Mouse (Mus musculus) cerebellum, adult (tissue): ENCODE results near the gene Hebp2.
A peak's percentile ranks its signal among the peaks of the same experiment; 100 is the strongest.

ENCODE experiments used
- ATAC-seq: cut with Nextera tagmentation; 2 replicates; pipeline ENCODE4 v1.9.2; 2017; ENCODE audit warnings: mild to moderate bottlenecking, moderate library complexity, mixed read lengths; ENCODE audit not compliant: insufficient number of reproducible peaks, low FRiP score, low TSS enrichment

Hebp2 gene

DNA sequence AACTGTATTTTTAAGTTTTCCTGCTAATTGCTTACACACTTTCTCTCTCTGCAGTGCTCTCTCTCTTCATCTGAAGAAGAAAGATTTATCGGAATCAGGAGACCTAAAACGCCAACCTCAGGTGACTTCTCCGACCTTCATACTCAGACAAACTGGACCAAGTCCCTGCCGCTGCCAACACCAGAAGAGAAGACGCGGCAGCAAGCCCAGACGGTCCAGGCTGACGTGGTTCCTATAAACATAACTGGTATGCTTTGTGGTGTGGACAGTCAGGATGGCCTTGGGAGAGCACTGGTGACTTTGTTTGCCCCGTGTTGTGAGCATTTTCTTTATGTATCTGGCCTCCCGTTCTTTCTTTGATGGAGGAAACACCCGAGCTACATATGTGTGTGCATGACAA is 34.4 kb downstream of the Hebp2 start:
- ATAC-seq: no peak

DNA sequence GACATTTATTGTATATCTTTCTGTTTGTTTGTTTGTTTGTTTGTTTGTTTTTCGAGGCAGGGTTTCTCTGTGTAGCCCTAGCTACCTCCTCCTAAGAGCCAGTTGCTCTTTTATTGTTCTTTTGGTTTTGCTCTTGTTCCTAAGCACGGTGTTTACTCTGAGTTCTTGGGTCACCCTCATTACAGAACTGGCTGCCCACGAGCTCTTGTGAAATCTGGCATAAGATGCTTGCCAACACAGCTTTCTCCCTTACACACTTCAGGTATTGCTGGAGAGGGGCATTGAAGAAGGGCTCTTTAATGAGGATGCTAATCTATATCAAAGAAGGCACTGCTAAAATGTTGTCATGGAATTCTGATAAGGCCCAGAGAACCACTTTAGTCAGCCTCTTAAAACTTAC is 35.2 kb downstream of the Hebp2 start:
- no peak for ATAC-seq

DNA sequence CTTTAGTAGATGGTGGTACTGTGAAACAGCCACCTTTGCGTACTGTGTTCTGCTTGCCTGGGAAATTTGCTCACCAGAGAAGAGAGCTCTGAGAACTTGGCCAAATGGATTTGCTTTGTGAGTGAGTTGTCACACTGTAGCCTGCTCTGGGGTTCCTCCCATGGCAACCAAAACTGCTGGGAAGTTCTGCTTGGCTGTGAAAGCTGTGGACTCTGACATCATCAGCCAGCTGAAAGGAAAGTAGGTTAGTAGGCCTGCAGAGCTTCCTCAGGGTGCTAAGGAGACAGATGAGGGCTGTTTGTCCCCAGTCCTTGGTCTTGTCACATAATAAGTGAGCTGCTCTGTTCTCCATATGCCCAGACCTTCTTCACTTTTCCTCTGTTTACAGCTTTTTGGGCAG is 37.3 kb downstream of the Hebp2 start:
- peak; percentile 52 for ATAC-seq

DNA sequence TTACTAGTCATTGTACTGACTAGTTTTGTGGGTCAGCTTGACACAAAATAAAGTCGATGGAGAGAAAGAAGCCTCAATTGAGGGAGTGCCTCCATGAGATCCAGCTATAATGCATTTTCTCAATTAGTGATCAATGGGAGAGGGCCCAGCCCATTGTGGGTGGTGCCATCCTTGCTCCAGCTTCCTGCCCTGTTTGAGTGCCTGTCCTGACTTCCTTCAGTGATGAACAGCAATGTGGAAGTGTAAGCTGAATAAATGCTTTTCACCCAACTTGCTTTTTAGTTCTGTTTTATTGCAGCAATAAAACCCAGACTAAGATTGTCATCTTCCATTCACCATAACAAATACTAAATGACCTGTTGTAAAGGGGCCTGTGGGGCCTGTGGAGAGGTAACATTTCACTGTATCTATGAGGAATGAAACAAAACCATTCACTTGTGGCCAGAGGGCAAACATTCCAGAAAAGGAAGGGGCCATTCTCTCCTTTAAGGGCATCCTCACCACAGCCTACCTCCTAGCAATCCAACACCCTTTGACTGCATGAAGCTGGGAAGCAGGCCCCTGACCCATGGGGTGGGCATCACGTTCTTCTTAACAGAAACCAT is 37.9 kb downstream of the Hebp2 start:
- ATAC-seq: no peak

DNA sequence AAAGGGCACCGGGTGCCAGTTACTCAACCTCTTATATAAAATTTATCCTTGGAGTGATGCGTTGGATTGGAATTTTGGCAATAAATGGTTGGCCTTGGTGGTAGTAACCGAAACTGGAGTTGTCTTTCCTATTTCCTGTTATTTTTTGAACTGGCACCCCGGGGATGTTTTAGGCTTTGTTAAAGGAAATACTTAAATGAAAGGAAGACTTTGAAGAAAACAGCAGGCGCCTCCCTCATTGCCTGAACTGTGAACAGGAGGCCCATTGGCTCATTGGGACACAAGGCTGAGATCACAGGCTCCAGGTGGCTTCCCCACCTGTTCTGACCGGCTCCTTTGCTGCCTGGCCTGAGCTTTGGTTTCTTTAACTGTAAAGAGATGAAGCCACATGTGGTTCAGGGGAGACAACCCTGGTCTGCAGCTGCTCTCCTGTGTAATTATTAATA is 39.4 kb downstream of the Hebp2 start:
- no peak for ATAC-seq

DNA sequence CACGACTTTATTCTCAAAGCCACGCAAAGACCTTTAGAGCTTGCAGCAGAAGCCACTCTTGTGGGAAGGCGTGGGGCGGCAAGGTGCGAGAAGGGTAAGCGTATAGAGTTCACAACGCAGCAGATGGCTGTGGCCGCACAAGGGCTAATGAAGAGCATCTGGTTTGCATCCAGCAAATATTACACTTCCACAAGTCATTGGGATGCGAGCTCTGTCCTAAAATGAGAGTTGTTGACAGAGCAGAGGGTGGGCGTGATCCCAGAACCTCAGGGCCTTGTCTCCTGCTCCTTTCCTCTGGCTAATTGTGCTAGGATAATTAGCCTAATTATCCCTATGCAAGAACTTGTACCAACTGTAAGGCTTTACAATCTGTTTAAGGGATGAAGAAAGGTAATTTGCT is 40.2 kb downstream of the Hebp2 start:
- ATAC-seq: no peak

DNA sequence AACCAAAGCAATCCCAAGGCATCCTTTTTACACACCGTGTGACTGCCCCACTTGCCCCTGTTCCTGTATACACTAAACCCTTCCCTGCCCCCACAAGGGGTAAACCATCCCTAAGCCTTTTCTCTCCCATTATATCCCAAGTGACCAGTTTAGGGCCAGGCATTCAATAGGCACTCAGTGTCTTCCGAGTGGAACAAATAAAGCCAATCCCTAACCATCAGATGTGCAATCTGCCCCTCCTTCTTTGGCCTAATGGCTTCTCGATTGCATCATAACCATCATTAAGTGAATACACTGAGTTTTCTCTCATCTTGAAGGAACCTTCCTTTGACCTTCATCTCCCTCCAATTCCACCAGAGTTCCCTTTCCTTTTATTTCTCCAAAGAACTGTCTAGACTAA is 43.9 kb downstream of the Hebp2 start:
- ATAC-seq: no peak

DNA sequence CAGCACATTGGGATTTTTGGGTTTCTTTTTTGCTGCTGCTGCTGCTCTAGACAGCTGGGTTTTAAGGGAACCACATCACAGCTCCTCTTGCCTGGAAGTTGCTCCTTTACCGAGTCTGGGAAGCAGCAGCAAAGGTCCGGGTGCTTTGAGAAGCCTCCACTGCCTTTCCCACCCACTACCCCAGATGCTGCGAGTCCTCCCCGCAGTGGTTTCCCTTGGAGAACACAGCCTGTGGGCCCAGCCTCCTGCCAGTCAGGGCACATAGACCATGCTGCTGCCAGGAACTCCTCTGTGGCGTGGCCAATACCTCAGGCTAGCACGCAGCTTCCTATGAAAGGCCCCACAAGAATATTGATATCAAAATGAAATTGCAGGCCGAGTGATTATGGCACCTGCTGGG is 48.8 kb downstream of the Hebp2 start:
- ATAC-seq: no peak

DNA sequence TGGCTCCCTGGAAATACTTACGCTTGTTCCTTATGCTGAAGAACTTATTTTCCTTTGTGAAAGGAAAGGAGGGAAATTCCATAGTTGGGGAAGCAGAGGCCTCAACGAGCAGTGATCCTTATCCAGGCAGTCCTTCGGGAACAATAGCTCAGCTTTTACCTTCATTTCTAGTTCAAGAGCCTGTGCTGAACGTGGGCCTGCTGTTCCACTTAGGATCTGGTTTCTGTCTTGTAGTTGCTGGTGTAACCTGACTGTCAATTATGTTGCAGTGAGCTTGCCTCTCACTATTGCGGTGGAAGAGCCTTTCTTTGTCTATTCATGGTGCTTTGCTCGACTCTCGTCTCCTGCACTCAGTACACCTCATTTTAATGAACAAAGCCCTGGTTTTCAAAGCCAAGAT is 51.6 kb downstream of the Hebp2 start:
- ATAC-seq: no peak

DNA sequence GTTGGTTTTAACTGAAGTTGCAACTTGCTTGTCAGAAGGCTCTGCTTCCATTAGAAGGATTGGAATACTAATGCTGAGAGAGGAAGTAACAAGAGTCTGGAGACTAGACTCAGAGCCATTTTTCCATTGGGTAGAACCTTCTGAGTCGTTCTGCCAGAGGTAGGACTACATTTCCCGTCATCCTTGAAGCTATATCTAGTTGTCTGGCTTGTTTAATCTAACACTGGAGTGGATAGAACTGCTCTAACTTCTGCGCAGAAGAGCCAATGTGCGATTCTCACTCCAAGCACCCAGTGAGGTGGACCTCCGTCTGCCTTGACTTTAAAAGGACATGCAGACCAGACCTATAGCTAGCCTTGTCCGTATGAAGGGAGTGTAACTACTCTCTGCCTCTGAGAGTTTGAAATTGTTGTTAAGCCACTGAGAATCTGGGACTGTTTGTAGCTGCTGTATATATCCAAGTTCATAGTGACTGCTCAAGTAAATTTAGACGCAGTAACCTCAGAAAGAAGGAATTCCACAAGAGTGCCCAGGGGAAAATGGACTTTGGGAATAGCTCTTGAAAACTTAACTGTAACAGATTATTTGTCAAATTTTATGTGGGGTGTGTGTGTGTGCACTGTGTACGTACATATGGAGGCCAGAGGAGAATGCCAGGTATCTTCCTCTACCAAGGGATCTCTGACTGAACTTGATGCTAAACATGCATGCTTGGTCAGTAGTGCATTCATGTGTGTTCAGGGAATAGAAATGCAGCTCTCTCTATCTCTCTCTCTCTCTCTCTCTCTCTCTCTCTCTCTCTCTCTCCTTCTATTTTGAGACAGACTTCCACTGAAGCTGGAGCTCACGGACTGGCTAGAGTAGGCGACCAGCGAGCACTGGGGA is 52.6 kb downstream of the Hebp2 start:
- ATAC-seq: no peak

DNA sequence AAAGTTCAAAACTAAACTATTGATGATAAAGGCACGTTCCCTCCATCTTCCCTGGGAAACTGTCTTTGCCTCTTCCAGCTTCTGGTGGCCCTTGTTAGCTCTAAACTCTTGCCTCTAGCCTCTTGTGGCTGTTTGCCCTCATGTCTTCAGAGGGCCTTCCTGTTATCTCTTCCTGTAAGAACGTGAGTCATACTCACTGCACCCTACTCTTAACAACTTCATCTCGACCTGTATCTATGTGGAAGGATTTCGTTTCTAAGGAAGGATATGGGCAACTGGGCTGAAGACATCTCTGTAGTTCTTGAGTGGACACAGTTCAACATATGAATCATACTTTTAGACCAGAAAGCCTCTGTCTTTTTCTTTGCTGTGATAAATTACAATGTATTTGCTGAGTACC is 53.9 kb downstream of the Hebp2 start:
- ATAC-seq: no peak

DNA sequence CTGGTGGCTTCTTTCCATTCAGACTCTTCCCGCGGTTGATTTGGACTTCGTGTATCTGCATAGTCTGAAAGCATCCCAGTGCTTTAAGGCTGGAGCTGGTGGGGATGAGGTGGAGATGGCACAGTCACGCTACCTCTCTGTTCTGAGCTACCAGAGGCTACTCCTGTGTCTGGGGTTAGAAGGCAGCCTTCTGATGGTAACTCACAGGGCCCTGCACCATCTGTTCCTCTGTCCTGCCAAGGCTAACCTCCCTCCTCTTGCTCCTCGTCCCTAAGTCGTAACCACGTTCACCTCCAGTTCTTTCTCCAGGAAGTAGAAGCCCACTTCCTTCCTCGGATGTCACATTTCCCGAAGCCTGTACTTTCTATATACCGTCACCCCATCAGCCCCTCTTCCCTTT is 55.9 kb downstream of the Hebp2 start:
- peak; percentile 75; the same call in 1 of the 2 replicates for ATAC-seq
